Mouse (Mus musculus): Measurements from ENCODE around the gene Ndufa13. TPM values are rescaled to one million over a fixed set of nuclear protein-coding genes. Genes with fewer than 3 reads are reported as not detected.

The Ndufa13 gene
- total RNA-seq, 2 experiments from 2014 or later, result 236 to 268 TPM

GRCm38 (mm10) chr8:69907106-69907505 is 4.7 kb upstream of the Ndufa13 start:
- no peak for DNase-seq

GRCm38 (mm10) chr8:69906260-69906659 is 3.9 kb upstream of the Ndufa13 start:
- DNase-seq, result no peak

- DNase-seq, result no peak
Measured at GRCm38 (mm10) chr8:69904096-69904495, 1.7 kb upstream of the Ndufa13 start.

- DNase-seq, result peak; percentile 99
Measured at GRCm38 (mm10) chr8:69903063-69903542, 745 bp upstream of the Ndufa13 start.

GRCm38 (mm10) chr8:69901484-69902162 is 735 bp downstream of the Ndufa13 start:
- DNase-seq, result peak; percentile 96

- no peak for DNase-seq
Measured at GRCm38 (mm10) chr8:69900895-69901451, 1.4 kb downstream of the Ndufa13 start.

GRCm38 (mm10) chr8:69899876-69900275 is 2.5 kb downstream of the Ndufa13 start:
- no peak for DNase-seq

GRCm38 (mm10) chr8:69897857-69898256 is 4.5 kb downstream of the Ndufa13 start:
- DNase-seq, result no peak

GRCm38 (mm10) chr8:69895772-69896451 is 6.4 kb downstream of the Ndufa13 start:
- DNase-seq, result no peak

- DNase-seq, result no peak
Measured at GRCm38 (mm10) chr8:69894836-69895332, 7.5 kb downstream of the Ndufa13 start.

GRCm38 (mm10) chr8:69893863-69894262 is 8.5 kb downstream of the Ndufa13 start:
- DNase-seq, result peak; percentile 70

GRCm38 (mm10) chr8:69890813-69891241 is 11.5 kb downstream of the Ndufa13 start:
- DNase-seq, result no peak

GRCm38 (mm10) chr8:69888902-69889301 is 13.5 kb downstream of the Ndufa13 start:
- no peak for DNase-seq

- no peak for DNase-seq
Measured at GRCm38 (mm10) chr8:69888244-69888866, 14.0 kb downstream of the Ndufa13 start.

- peak; percentile 59 for DNase-seq
Measured at GRCm38 (mm10) chr8:69887289-69888243, 14.8 kb downstream of the Ndufa13 start, which contains the start of gene Cilp2. Gene Cilp2, minus strand, starts transcription at chr8:69887687.

GRCm38 (mm10) chr8:69884141-69884540 is 18.2 kb downstream of the Ndufa13 start:
- DNase-seq, result no peak

GRCm38 (mm10) chr8:69882833-69883600 is 19.3 kb downstream of the Ndufa13 start:
- no peak for DNase-seq

GRCm38 (mm10) chr8:69882021-69882756 is 20.2 kb downstream of the Ndufa13 start:
- peak; percentile 67 for DNase-seq

GRCm38 (mm10) chr8:69881261-69881865 is 21.0 kb downstream of the Ndufa13 start:
- DNase-seq, result no peak
